Mouse (Mus musculus): Measurements from ENCODE around the gene Vars.

DNA sequence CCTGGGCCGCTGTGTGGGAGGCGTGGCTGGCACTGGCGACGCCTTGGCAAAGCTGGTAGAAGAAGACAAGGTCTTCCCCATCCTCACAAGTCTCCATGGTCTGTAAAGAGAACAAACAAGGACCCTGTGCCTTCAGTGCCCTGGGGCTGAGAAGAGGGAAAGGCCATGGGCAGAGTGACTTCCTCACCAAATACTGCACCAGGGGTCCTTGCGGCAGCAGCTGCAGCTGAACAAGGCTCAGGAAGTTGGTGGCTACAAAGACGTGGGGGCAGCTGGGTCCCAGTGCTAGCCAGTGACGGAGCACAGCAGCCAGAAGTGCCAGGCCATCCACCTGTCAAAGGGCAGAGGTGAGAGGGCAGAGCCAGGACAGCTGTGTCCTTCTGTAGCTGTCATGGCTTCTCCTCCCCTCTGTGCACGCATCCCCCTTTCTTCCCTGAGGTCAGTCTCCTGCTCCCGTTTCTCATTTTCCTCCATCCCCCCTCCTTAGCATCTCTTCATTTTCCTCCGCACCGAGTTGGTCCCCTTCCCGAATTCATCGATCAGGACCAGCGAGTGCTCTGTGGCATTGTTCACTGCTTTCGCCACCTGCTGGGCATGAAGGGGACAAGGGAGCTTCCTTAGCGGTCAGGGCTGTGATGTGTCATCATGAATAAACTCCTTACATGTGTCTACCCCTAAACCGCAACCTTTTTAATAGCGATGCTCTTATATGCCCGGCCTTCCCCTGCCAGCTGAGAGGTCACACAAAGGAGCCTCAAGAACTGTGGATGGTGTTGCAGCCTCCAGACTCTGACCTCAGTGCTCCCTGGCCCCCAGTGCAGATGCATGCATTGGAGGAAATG, 29.1 kb downstream of the Vars start:
- TF ChIP-seq CTCF (IDR thresholded peaks at IDR 0.05; ENCODE audit: control insufficient read depth, insufficient read depth, insufficient replicate concordance, low read depth, low read length) (peak; percentile 48; the same call in 1 of the 2 replicates), POLR2A (IDR thresholded peaks at IDR 0.05; ENCODE audit: control insufficient read depth, low read depth, low read length) (no peak)
